Mouse (Mus musculus) megakaryocyte, embryonic 14.5 days (primary cell): ENCODE data around the gene Cdk2.

Source experiments
- FLI1 ChIP-seq: IDR thresholded peaks from 2 replicates; pipeline ENCODE4 v1.6.1; 2012; ENCODE audit warnings: low read length, inconsistent platforms, mixed read lengths
- GATA1 ChIP-seq: IDR thresholded peaks from 3 replicates; pipeline ENCODE4 v1.6.1; 2012; ENCODE audit warnings: mixed read lengths, low read length, inconsistent platforms, borderline replicate concordance

- no peak for TF ChIP-seq GATA1
- no peak for TF ChIP-seq FLI1
These were observed 42.3 kb upstream of the Cdk2 start for GRCm38 (mm10) chr10:128746972-128747645.
